Mouse (Mus musculus) ovary, adult 10 weeks (tissue): ENCODE data around the gene Khdc1a. TPM values are rescaled to one million over a fixed set of nuclear protein-coding genes. Genes with fewer than 3 reads are reported as not detected.

Experiments used
- polyA plus RNA-seq: library from polyadenylated mRNA; stranded (reverse); fragments of 350-450 nt; fragmentation: Illumina TruSeq; extraction: RNeasy Lipid Tissue Mini Kit (QIAGEN cat#74804); gene quantifications from one replicate; pipeline ENCODE4 v1.2.3, GENCODE M21; 2014

Khdc1a gene
- polyA plus RNA-seq: 22.8 TPM

DNA sequence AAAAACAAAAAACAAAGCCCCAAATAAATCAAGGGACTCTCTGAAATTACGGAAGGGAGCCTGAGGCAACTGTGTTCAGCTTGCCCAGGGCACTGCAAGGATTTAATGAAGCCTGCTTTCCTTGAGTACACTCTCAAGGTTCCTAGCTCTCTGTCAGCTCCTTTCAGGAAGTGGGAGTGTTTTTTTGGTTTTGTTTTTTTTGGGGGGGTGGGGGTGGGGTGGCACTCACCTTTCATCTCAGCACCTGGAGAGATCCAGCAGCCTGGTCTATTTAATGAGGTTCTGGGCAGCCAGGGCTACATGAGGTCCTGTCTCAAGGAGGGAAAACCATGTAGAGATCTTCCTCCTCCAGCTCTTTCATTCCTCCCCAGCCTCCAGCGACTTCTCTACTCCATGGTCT lies at the start of gene Khdc1a:
Khdc1a (plus strand) TSS at position 301 of the 400 bp plus-strand sequence.

DNA sequence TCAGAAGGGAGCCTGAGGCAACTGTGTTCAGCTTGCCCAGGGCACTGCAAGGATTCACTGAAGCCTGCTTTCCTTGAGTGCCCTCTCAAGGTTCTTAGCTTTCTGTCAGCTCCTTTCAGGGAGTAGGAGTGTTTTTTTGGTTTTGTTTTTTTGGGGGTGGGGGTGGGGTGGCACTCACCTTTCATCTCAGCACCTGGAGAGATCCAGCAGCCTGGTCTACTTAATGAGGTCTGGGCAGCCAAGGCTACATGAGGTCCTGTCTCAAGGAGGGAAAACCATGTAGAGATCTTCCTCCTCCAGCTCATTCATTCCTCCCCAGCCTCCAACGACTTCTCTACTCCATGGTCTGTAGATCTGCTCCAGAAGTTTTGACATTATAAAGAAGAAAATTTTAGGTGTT lies 18.6 kb downstream of the Khdc1a start, which contains the start of gene Khdc1c:
Khdc1c (plus strand) TSS at position 301 of the 400 bp plus-strand sequence.

DNA sequence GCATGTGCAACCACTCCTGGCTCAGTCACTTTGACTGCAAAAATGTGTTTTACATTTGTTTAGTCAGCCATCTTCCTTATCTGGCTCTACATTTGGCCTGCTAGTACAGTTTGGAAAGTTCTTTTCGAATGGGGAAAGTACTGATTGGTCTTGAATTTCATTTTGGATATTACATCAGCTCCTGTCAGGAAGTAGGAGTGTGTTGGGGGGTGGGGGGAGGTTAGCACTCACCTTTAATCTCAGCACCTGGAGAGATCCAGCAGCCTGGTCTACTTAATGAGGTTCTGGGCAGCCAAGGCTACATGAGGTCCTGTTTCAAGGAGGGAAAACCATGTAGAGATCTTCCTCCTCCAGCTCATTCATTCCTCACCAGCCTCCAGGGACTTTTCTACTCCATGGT lies 33.8 kb downstream of the Khdc1a start, which contains the start of gene Khdc1b:
Khdc1b (plus strand) TSS at position 301 of the 400 bp plus-strand sequence.

Other genes starting within 250 kb of the Khdc1a start
- 22.1 TPM for gene Tmem14a, start 131.1 kb upstream of the Khdc1a start, polyA plus RNA-seq
- 13.6 TPM for gene Gsta3, start 109.1 kb upstream of the Khdc1a start, polyA plus RNA-seq
- 21.0 TPM for gene Khdc1c, start 18.7 kb downstream of the Khdc1a start, polyA plus RNA-seq
- 132 TPM for gene Khdc1b, start 33.9 kb downstream of the Khdc1a start, polyA plus RNA-seq